Mouse (Mus musculus): ENCODE measurements at regions not wholly inside any gene's neighbourhood (a gene's known extent, or its start where the extent isn't known, plus 50 kb on each side); places are given as distances from the start of the nearest gene placed in this dataset.
"Not testable (repeated sequence)": the region's sequence is repeated elsewhere in the genome, so short reads cannot be mapped to it uniquely, and the experiment has no call there.

DNA sequence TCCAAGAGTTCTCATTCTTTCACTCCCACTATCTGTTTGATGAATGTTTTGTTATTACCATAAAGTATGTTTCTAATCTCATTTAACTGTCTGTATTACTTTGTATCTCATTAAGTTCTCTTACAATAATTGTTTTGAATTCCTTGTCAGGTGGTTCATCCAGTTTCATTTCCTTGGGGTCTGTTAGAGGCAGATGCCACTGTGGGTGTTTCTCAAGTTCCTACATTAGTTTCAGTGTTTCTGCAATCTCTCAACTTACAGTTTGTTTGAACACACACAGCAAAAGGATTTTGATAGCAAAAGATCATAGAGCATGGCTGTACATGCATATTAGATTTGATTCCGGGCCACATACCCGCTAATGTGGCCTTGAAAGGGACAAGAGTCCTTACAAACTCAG lies 280.5 kb upstream of the Gk2 start:
- intact Hi-C loops (cut with DNase I) = no loop called here
- no peak for TF ChIP-seq CTCF (IDR thresholded peaks at IDR 0.05)
- H3K27ac ChIP-seq = no peak overlapping the region
- no peak overlapping the region for H3K4me3 ChIP-seq
- DNase-seq (ENCODE audit: extremely low spot score in 1 of 2, low spot score in 2 of 2) = no peak

DNA sequence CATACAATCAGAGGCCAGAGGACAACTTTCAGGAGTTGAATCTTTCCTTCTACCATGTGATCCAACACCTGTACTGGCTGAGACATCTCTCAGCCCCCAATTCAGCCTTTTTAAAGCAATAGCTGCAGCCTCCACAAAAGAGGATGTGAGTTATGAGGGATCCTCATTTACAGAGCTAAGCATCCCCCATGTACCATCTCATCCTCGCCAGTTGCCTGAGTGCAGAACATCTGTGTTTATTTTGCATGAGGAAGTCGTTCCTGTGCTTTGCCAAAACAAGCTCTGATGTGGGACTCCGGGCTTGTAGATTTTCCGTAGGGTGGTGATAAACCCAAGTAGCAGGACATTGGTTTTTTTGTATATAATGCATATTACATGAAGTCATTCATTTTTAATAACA lies 274.1 kb upstream of the Gk2 start:
- Histone ChIP-seq H3K27ac (no peak overlapping the region), H3K4me3 (no peak overlapping the region)
- DNase-seq (ENCODE audit: extremely low spot score in 1 of 2, low spot score in 2 of 2) = no peak
- TF ChIP-seq CTCF (IDR thresholded peaks at IDR 0.05) = no peak
- intact Hi-C loops (cut with DNase I) = no loop called here

DNA sequence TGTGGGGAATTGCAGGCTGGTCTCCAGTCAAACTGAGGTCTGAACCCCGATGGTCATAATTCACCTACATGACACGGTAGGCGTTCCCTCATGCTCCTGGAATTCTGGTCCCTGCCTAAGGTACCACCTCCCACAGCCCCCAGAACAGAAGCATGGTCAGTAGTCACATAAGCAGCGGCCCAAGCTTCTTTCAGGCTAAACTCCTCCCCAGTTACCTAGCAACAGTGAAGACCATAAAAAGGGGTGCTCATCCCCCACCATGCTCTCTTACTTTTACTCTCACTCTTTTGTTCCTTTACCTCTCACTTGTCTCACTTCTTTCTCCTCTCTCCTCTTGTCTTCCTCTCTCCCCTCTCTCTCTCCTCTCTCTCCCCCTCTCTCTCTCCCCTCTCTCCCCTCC lies 262.5 kb upstream of the Gk2 start:
- H3K4me3 ChIP-seq; intact Hi-C loops (cut with DNase I); DNase-seq (ENCODE audit: extremely low spot score in 1 of 2, low spot score in 2 of 2); H3K27ac ChIP-seq: not testable (repeated sequence)

DNA sequence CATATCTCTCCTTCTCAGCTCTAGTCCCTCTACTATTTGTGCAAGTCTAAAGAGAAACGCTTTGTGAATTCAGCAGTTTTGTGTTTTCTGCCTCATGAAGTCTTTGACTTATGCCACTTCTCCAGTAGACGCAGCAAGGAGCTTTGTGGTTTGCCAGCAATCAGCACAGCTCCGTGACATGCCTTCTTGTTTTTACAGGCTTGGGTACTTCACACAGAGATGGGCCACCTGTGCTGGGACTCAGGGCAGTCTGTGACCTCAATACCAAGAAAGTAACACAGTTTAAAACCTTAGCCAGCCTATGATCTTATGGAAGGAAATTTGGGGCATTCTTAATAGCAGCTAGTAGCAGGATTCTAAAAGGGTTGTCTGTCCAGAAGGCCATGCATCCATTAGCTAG lies 248.4 kb upstream of the Gk2 start:
- intact Hi-C loops (cut with DNase I) = loop anchor here (5.0 kb wide), 1 partner anchor 322 kb away; no protein-coding TSS in a partner anchor
- H3K4me3 ChIP-seq = no peak overlapping the region
- no peak overlapping the region for H3K27ac ChIP-seq
- DNase-seq (ENCODE audit: extremely low spot score in 1 of 2, low spot score in 2 of 2) = no peak
- TF ChIP-seq CTCF (IDR thresholded peaks at IDR 0.05) = no peak

DNA sequence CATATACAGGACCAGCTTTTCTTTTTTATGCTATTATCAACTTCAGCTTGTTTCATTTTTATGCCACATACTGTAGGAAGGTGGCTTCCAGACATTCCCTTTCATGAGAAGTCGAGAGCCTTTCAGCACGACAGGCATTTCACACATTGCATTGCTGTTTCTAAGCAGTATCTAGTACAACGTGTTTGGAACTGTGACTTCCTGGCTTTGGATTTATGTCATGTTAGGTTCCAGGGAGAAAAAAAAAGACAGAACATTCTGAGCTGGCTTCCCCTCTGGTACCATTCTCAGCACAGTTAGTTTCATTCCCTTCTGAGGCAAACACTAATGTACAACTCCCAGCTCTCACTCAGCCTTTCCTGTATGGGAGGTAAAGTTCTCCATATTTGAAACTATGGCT lies 243.7 kb upstream of the Gk2 start:
- DNase-seq (ENCODE audit: extremely low spot score in 1 of 2, low spot score in 2 of 2) = no peak
- H3K27ac ChIP-seq = no peak overlapping the region
- no peak overlapping the region for H3K4me3 ChIP-seq
- intact Hi-C loops (cut with DNase I) = no loop called here
- TF ChIP-seq CTCF (IDR thresholded peaks at IDR 0.05) = no peak

DNA sequence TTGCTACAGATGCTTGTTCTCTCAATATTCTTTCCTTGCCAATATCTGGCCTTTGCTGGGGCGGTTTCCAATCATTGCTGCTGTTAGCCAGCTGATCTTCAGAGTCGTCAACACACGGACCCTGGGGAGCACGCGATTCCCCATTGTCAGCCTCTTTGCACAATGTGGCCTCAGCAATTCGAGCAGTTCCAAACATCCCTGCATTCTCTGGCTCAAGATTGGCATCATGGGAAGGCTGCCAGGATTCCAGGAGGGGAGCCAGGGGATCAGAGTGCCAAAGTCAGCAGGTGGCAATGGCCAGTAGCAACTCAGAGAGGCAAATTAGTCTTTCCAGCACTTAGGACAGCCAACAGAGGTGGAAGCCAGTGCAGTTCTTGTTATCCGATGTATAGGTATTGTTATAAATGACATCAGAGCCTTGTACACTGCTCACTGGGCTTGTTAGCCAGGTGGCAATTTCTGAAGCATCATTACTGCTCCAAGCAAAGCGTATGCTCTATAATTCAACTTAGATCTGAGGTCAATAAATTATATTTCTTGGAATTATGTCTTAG lies 240.8 kb upstream of the Gk2 start:
- Histone ChIP-seq H3K4me3 (no peak overlapping the region), H3K27ac (no peak overlapping the region)
- no peak for TF ChIP-seq CTCF (IDR thresholded peaks at IDR 0.05)
- no peak for DNase-seq (ENCODE audit: extremely low spot score in 1 of 2, low spot score in 2 of 2)
- intact Hi-C loops (cut with DNase I) = no loop called here

DNA sequence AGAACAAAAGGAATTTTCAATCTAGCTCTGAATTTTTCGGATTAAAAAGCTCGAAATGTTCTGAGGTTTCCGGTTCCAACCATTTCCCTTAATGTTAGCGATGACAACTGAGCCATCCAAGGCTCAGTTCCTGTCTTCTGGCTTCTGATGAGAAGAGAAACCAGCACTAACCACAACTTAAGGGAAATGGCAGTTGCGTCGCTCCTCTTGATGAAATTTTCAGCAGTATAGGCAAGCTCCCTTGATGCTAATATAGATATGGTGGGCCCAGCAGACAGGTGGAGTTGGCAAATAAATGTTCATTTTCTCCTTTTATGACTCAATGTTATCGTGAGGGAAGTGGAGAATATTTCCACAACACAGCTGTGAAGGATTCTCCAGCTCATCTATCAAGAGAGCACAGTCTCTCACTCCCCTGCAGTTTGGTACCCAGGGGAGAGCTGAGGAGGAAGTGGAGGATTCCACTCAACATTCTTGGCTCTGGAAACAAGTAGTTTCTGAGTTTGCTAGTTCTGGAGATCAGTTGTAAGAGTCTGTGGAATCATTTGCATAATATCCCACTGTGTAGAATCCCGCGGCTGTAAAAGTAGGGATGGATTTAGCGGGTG lies 236.6 kb upstream of the Gk2 start:
- no peak overlapping the region for H3K27ac ChIP-seq
- DNase-seq (ENCODE audit: extremely low spot score in 1 of 2, low spot score in 2 of 2) = no peak
- intact Hi-C loops (cut with DNase I) = no loop called here
- TF ChIP-seq CTCF (IDR thresholded peaks at IDR 0.05) = no peak
- no peak overlapping the region for H3K4me3 ChIP-seq

DNA sequence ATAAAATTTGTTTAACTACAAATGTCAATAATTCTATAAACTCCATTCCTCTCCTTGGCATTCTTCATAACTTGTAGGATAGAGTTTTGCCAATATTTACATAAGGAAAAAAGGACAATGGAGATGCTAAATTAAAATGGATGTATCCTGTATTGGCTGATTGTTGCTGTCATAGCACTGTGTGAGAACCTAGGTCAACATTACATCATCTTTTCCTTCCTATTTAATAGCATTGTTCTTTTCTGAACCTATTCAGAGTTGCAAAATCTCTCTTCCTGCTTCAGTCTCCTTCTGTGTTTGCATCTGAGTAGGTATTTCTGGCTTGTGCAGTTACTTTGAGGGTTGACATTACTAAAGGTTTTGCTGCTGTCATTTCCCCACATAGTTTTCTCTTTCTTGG lies 228.6 kb upstream of the Gk2 start:
- intact Hi-C loops (cut with DNase I) = no loop called here
- DNase-seq (ENCODE audit: extremely low spot score in 1 of 2, low spot score in 2 of 2) = no peak
- no peak for TF ChIP-seq CTCF (IDR thresholded peaks at IDR 0.05)
- H3K4me3 ChIP-seq = no peak overlapping the region
- no peak overlapping the region for H3K27ac ChIP-seq

DNA sequence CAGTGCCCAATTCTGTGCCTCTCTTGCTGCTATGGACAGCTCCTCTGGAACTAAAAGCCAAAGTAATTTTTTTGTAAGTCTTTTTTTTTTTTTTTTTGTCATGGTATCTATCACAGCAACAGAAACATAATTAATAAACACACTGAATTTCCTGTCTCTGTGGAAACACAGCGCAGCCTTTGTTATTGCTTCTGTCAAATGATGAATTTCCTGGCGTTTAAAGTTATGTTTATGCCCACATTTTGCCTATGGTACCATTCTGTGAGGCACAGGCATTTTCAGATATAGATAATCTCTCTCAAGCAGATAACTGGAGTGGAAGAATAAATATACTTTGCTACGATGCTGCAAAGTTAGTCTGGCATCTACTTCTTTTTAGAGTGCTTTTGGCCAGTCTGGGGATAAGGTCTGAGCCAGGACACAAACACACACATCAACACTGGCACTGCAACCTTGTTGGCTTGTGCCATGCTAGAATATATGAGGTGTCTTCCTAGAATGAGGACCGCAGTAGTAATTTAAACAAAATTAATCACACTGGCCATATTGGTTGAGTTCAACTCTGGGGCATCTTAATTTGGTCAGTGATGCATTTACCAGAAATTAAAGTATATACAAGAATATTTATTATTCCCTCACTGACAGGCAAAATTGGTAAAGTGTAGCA lies 227.9 kb upstream of the Gk2 start:
- TF ChIP-seq CTCF (IDR thresholded peaks at IDR 0.05) = no peak

DNA sequence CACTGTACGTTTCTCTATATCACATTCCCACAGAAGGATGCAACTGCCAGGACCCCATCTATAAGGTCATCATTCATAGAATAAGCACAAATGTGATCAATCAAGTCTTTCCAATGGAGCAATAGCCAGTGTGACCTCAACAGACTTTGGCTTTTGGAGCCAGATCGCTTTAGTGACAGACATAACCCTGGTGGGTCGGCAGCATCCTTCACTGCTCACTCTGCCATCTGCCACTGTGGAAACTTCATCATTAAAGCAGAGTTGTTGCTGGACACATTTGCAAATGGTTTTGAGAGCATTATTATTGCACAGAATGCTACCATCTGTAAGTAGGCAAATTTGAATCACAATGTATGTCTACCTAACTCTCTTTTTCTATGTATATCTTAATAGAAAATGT lies 212.9 kb upstream of the Gk2 start:
- no peak for TF ChIP-seq CTCF (IDR thresholded peaks at IDR 0.05)
- intact Hi-C loops (cut with DNase I) = no loop called here
- H3K27ac ChIP-seq = no peak overlapping the region
- no peak overlapping the region for H3K4me3 ChIP-seq
- no peak for DNase-seq (ENCODE audit: extremely low spot score in 1 of 2, low spot score in 2 of 2)

More for the DNA sequence above, 227.9 kb upstream of the Gk2 start:
- no peak overlapping the region for H3K4me3 ChIP-seq
- no peak for DNase-seq (ENCODE audit: extremely low spot score in 1 of 2, low spot score in 2 of 2)
- intact Hi-C loops (cut with DNase I) = no loop called here
- H3K27ac ChIP-seq = no peak overlapping the region

DNA sequence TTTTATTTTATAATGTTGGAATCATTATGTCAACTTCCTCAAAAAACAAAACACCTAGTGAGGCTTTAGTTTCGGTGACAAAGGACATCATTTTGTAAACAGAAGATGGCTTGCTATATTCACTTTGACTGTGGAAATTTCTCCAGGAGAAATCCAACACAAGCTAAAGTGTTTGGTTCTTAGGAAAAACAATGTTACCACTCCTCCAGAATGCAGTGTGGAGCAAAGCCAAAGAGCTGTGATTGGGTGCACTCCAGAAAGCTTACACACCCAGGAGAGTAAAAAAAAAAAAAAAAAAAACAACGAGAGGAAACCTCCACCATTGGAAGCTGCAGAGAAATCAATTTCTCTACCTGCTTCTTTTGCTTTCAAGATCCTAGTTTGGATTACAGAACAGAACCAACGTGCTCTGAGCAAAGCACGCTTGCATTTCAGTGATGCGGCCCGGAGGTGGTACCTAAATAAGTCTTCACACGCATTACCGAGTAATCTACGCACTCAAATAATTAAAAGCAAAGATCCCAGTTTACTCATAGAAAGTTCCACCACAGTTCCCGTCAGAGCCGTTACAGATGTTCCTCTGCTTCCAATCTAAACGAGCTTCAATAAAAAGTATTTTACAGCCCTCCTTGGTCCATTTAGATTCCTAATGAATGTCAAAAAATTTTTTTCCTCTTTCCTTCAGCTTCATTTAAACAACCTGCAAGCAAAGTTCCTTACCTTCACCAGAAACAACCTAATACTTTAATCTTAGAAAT lies 199.5 kb upstream of the Gk2 start:
- intact Hi-C loops (cut with DNase I) = no loop called here
- DNase-seq (ENCODE audit: extremely low spot score in 1 of 2, low spot score in 2 of 2) = no peak
- Histone ChIP-seq H3K4me3 (no peak overlapping the region), H3K27ac (no peak overlapping the region)
- no peak for TF ChIP-seq CTCF (IDR thresholded peaks at IDR 0.05)

DNA sequence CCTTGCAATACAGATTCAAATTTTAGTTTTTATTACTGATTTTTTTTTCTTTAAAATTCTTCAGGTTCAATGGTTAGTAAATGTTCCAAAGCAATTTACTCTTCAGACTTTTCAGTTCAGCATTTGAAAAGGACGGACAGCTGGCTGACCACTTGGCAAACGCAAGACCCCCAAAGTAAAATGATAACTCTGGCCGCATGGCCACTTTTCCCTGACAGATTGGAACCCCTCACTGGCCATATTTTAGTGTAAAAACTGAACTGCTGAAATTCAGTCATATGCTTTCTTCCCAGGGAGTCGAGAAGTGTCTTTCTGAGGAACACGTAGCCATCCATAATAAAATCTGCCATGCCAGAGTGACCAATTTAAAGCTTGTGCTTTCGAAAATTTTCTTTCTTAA lies 198.4 kb upstream of the Gk2 start:
- DNase-seq (ENCODE audit: extremely low spot score in 1 of 2, low spot score in 2 of 2) = no peak
- intact Hi-C loops (cut with DNase I) = no loop called here
- H3K27ac ChIP-seq = no peak overlapping the region
- TF ChIP-seq CTCF (IDR thresholded peaks at IDR 0.05) = no peak
- no peak overlapping the region for H3K4me3 ChIP-seq

Data from left cerebral cortex, adult 2 months (tissue).